Mouse (Mus musculus): ENCODE results near the gene Cdk12. TPM values are rescaled to one million over a fixed set of nuclear protein-coding genes. Genes with fewer than 3 reads are reported as not detected.
A peak's percentile ranks its signal among the peaks of the same experiment; 100 is the strongest.
"Not testable (repeated sequence)": the region's sequence is repeated elsewhere in the genome, so short reads cannot be mapped to it uniquely, and the experiment has no call there.

The Cdk12 gene
- polyA plus RNA-seq, 1 experiment from 2014 or later = 14.6 TPM

- Histone ChIP-seq H3K9me3 (ENCODE audit: control insufficient read depth, low read length) (no peaks in the 10 kb centered on the region), H3K36me3 (ENCODE audit: control insufficient read depth, insufficient read depth, low read length) (no peaks in the 10 kb centered on the region; the same call in 1 of the 2 replicates), H3K4me1 (ENCODE audit: control insufficient read depth, insufficient read depth, low read length) (0 out of 2 replicates have a peak, but pooled peaks cover 1% of the 10 kb centered on the region), H3K27me3 (ENCODE audit: control insufficient read depth, insufficient read depth, low read length) (no peaks in the 10 kb centered on the region), H3K4me3 (ENCODE audit: low read depth, low read length) (peak overlapping the region; percentile 90), H3K9ac (ENCODE audit: low read length) (peak overlapping the region; percentile 71), H3K27ac (replicated peaks; ENCODE audit: low read depth, low read length) (peak overlapping the region; percentile 68), H3K4me2 (ENCODE audit: low read depth, severe bottlenecking) (peak overlapping the region; percentile 49)
- DNase-seq (ENCODE audit: low spot score) (peak; percentile 51), ATAC-seq (ENCODE audit: insufficient number of reproducible peaks, low FRiP score, low TSS enrichment, low read depth) (0 out of 2 replicates have a peak, but pooled peaks have one; percentile 13)
- 5% methylated on average over 27 of the region's 27 CpGs for WGBS
Measured at GRCm38 (mm10) chr11:98201791-98202640, 843 bp upstream of the Cdk12 start.

GRCm38 (mm10) chr11:98203351-98203911, 572 bp downstream of the Cdk12 start:
- Histone ChIP-seq H3K36me3 (ENCODE audit: control insufficient read depth, insufficient read depth, low read length) (no peaks in the 10 kb centered on the region; the same call in 1 of the 2 replicates), H3K27me3 (ENCODE audit: control insufficient read depth, insufficient read depth, low read length) (no peaks in the 10 kb centered on the region), H3K4me3 (ENCODE audit: low read depth, low read length) (peak overlapping the region; percentile 90), H3K9me3 (ENCODE audit: control insufficient read depth, low read length) (no peaks in the 10 kb centered on the region), H3K9ac (ENCODE audit: low read length) (peak overlapping the region; percentile 98), H3K27ac (replicated peaks; ENCODE audit: low read depth, low read length) (peak overlapping the region; percentile 100), H3K4me2 (ENCODE audit: low read depth, severe bottlenecking) (peak overlapping the region; percentile 83), H3K4me1 (ENCODE audit: control insufficient read depth, insufficient read depth, low read length) (0 out of 2 replicates have a peak, but pooled peaks cover 2% of the 10 kb centered on the region)
- ATAC-seq (ENCODE audit: insufficient number of reproducible peaks, low FRiP score, low TSS enrichment, low read depth) (peak; percentile 37; the same call in 1 of the 2 replicates), DNase-seq (ENCODE audit: low spot score) (no peak)
- WGBS = under 1% methylated on average over 37 of the region's 37 CpGs

GRCm38 (mm10) chr11:98203931-98204421, 1.1 kb downstream of the Cdk12 start:
- H3K27ac ChIP-seq (replicated peaks; ENCODE audit: low read depth, low read length) = no peak overlapping the region
- H3K4me1 ChIP-seq (ENCODE audit: control insufficient read depth, insufficient read depth, low read length) = 0 out of 2 replicates have a peak, but pooled peaks cover 2% of the 10 kb centered on the region
- no peaks in the 10 kb centered on the region for H3K9me3 ChIP-seq (ENCODE audit: control insufficient read depth, low read length)
- H3K4me2 ChIP-seq (ENCODE audit: low read depth, severe bottlenecking) = peak overlapping the region; percentile 83
- peak overlapping the region; percentile 98 for H3K9ac ChIP-seq (ENCODE audit: low read length)
- WGBS = under 1% methylated on average over 16 of the region's 16 CpGs
- H3K4me3 ChIP-seq (ENCODE audit: low read depth, low read length) = peak overlapping the region; percentile 90
- no peaks in the 10 kb centered on the region for H3K27me3 ChIP-seq (ENCODE audit: control insufficient read depth, insufficient read depth, low read length)
- H3K36me3 ChIP-seq (ENCODE audit: control insufficient read depth, insufficient read depth, low read length) = no peaks in the 10 kb centered on the region; the same call in 1 of the 2 replicates
- ATAC-seq (ENCODE audit: insufficient number of reproducible peaks, low FRiP score, low TSS enrichment, low read depth) (no peak), DNase-seq (ENCODE audit: low spot score) (peak; percentile 22)

GRCm38 (mm10) chr11:98205463-98205862, 2.6 kb downstream of the Cdk12 start:
- 0 out of 2 replicates have a peak, but pooled peaks cover 2% of the 10 kb centered on the region for H3K4me1 ChIP-seq (ENCODE audit: control insufficient read depth, insufficient read depth, low read length)
- no peak overlapping the region for H3K9ac ChIP-seq (ENCODE audit: low read length)
- H3K9me3 ChIP-seq (ENCODE audit: control insufficient read depth, low read length) = no peaks in the 10 kb centered on the region
- no peak for ATAC-seq (ENCODE audit: insufficient number of reproducible peaks, low FRiP score, low TSS enrichment, low read depth)
- no peaks in the 10 kb centered on the region for H3K27me3 ChIP-seq (ENCODE audit: control insufficient read depth, insufficient read depth, low read length)
- H3K36me3 ChIP-seq (ENCODE audit: control insufficient read depth, insufficient read depth, low read length) = peaks cover 6% of the 10 kb centered on the region; the same call in 1 of the 2 replicates
- H3K4me3 ChIP-seq (ENCODE audit: low read depth, low read length) = no peak overlapping the region; the same call in 1 of the 2 replicates
- DNase-seq (ENCODE audit: low spot score) = no peak
- no peak overlapping the region for H3K27ac ChIP-seq (replicated peaks; ENCODE audit: low read depth, low read length)
- peak overlapping the region; percentile 22; the same call in 1 of the 2 replicates for H3K4me2 ChIP-seq (ENCODE audit: low read depth, severe bottlenecking)

- not testable (repeated sequence) for H3K9ac ChIP-seq (ENCODE audit: low read length); H3K4me1 ChIP-seq (ENCODE audit: control insufficient read depth, insufficient read depth, low read length); H3K9me3 ChIP-seq (ENCODE audit: control insufficient read depth, low read length); DNase-seq (ENCODE audit: low spot score); H3K4me3 ChIP-seq (ENCODE audit: low read depth, low read length); H3K36me3 ChIP-seq (ENCODE audit: control insufficient read depth, insufficient read depth, low read length); H3K27me3 ChIP-seq (ENCODE audit: control insufficient read depth, insufficient read depth, low read length); ATAC-seq (ENCODE audit: insufficient number of reproducible peaks, low FRiP score, low TSS enrichment, low read depth); H3K27ac ChIP-seq (replicated peaks; ENCODE audit: low read depth, low read length)
- H3K4me2 ChIP-seq (ENCODE audit: low read depth, severe bottlenecking) = peak overlapping the region; percentile 22; the same call in 1 of the 2 replicates
- 92% methylated on average over 3 of the region's 3 CpGs for WGBS
Measured at GRCm38 (mm10) chr11:98206281-98206680, 3.4 kb downstream of the Cdk12 start.

- H3K4me3 ChIP-seq (ENCODE audit: low read depth, low read length); DNase-seq (ENCODE audit: low spot score); H3K4me1 ChIP-seq (ENCODE audit: control insufficient read depth, insufficient read depth, low read length); H3K4me2 ChIP-seq (ENCODE audit: low read depth, severe bottlenecking); H3K27ac ChIP-seq (replicated peaks; ENCODE audit: low read depth, low read length); H3K9ac ChIP-seq (ENCODE audit: low read length); H3K27me3 ChIP-seq (ENCODE audit: control insufficient read depth, insufficient read depth, low read length); ATAC-seq (ENCODE audit: insufficient number of reproducible peaks, low FRiP score, low TSS enrichment, low read depth); H3K9me3 ChIP-seq (ENCODE audit: control insufficient read depth, low read length): not testable (repeated sequence)
- 89% methylated on average over 5 of the region's 5 CpGs for WGBS
- H3K36me3 ChIP-seq (ENCODE audit: control insufficient read depth, insufficient read depth, low read length) = peaks cover 13% of the 10 kb centered on the region; the same call in 1 of the 2 replicates
Measured at GRCm38 (mm10) chr11:98209661-98210060, 6.8 kb downstream of the Cdk12 start.

GRCm38 (mm10) chr11:98213311-98213710, 10.5 kb downstream of the Cdk12 start:
- Histone ChIP-seq H3K36me3 (ENCODE audit: control insufficient read depth, insufficient read depth, low read length) (peaks cover 19% of the 10 kb centered on the region; the same call in 1 of the 2 replicates), H3K4me2 (ENCODE audit: low read depth, severe bottlenecking) (no peak overlapping the region), H3K4me1 (ENCODE audit: control insufficient read depth, insufficient read depth, low read length) (no peaks in the 10 kb centered on the region), H3K9me3 (ENCODE audit: control insufficient read depth, low read length) (no peaks in the 10 kb centered on the region), H3K27me3 (ENCODE audit: control insufficient read depth, insufficient read depth, low read length) (no peaks in the 10 kb centered on the region), H3K27ac (replicated peaks; ENCODE audit: low read depth, low read length) (no peak overlapping the region), H3K4me3 (ENCODE audit: low read depth, low read length) (no peak overlapping the region), H3K9ac (ENCODE audit: low read length) (no peak overlapping the region)
- 84% methylated on average over 1 of the region's 1 CpGs for WGBS
- no peak for DNase-seq (ENCODE audit: low spot score)
- ATAC-seq (ENCODE audit: insufficient number of reproducible peaks, low FRiP score, low TSS enrichment, low read depth) = no peak

GRCm38 (mm10) chr11:98226349-98226748, 23.5 kb downstream of the Cdk12 start:
- no peaks in the 10 kb centered on the region for H3K27me3 ChIP-seq (ENCODE audit: control insufficient read depth, insufficient read depth, low read length)
- no peak overlapping the region for H3K9ac ChIP-seq (ENCODE audit: low read length)
- no peak overlapping the region for H3K4me3 ChIP-seq (ENCODE audit: low read depth, low read length)
- H3K27ac ChIP-seq (replicated peaks; ENCODE audit: low read depth, low read length) = no peak overlapping the region
- ATAC-seq (ENCODE audit: insufficient number of reproducible peaks, low FRiP score, low TSS enrichment, low read depth) (no peak), DNase-seq (ENCODE audit: low spot score) (no peak)
- 94% methylated on average over 1 of the region's 1 CpGs for WGBS
- H3K36me3 ChIP-seq (ENCODE audit: control insufficient read depth, insufficient read depth, low read length) = peaks cover 17% of the 10 kb centered on the region; the same call in 1 of the 2 replicates
- H3K9me3 ChIP-seq (ENCODE audit: control insufficient read depth, low read length) = no peaks in the 10 kb centered on the region
- H3K4me1 ChIP-seq (ENCODE audit: control insufficient read depth, insufficient read depth, low read length) = no peaks in the 10 kb centered on the region
- no peak overlapping the region for H3K4me2 ChIP-seq (ENCODE audit: low read depth, severe bottlenecking)

All from limb, embryonic 11.5 days (tissue).